Mouse (Mus musculus) mouse embryonic stem cell (cell line): ENCODE data around the gene Qrich1.

Source experiments
- in situ Hi-C, 2 experiments: fragments of 300-500 bp; cut with MboI; formaldehyde crosslinking; loops; 1 replicate in 1 of 2; 3 replicates in 1 of 2; pipeline ENCODE4 v1.14.3; 2019 to 2020; ENCODE audit warnings: low sequenced_read_pairs in 2 of 2, low pct_unique_long_range_greater_than_20kb in 1 of 2, mixed read lengths in 1 of 2; ENCODE audit not compliant: unreplicated experiment in 1 of 2

Qrich1 gene

GRCm38 (mm10) chr9:108490559-108491285 is 25.9 kb upstream of the Qrich1 start, which contains the start of gene Usp19:
TSS of gene Usp19 (plus strand) at chr9:108490602.
- in situ Hi-C loops, result no loop called here

DNA sequence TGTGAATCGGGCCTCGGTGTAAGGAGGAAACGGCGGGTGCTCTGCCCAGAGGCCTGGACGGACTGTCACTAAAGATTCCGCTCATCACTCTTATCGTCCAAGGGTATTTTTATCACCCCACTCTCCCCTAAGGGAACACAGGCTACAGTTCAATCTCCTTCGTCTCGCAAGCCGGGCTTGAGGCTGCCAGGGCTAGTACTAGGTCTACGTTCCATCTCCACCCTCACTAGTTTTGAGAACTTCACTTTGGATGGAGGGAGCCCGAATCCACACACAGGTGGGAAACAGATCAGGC is 25.4 kb upstream of the Qrich1 start:
- in situ Hi-C loops, result no loop called here

DNA sequence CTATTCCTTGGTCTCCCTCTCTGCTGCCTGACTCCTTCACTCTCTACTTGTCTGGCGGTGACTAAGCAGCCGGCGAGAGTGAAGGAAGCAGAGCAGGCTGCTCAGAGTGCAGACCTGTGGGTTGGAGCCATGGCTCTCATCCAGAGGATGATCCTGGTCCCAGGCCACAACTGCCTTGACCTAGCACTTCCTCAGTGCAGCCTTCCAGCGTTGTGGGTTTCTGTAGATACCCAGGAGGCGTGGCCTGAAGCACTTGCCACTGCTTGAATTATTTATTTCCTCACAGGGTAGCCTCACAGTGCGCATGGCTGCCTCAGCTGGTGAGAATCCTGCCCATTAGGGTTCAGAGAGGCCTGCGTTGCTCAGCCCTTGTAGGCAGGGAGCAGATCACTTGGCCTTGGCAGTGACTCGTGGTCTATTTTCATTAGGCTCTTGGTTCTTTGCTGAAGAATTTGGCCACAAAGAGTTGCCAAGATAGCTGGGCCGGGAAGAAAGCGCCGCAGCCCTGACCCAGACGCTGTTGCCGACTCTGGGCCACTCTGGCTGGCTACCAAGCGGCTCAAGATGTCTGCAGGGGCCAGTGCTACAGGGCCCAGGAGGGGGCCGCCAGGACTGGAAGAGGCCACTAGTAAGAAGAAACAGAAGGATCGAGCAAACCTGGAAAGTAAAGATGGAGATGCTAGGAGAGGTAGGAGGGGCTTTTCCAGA is 24.4 kb upstream of the Qrich1 start:
- in situ Hi-C loops, result no loop called here

DNA sequence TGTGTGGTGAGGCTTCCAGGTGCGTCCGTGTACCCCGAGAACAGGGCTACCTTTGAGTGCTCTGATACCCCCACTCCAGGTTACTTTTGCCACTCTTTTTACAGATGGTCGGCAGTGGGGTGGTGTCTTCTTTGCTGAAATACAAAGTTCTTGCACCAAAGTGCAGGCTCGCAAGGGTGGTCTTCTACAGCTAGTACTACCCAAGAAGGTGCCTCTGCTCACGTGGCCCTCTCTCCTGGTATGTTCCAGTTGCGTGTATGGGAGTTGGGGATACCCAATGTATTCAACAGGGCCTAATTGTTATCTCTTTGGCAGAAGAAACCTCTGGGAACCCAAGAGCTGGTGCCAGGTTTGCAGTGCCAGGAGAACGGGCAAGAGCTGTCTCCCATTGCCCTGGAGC is 23.4 kb upstream of the Qrich1 start:
- in situ Hi-C loops, result no loop called here

- in situ Hi-C loops, result no loop called here
Observed at GRCm38 (mm10) chr9:108494146-108494825, 22.3 kb upstream of the Qrich1 start.

DNA sequence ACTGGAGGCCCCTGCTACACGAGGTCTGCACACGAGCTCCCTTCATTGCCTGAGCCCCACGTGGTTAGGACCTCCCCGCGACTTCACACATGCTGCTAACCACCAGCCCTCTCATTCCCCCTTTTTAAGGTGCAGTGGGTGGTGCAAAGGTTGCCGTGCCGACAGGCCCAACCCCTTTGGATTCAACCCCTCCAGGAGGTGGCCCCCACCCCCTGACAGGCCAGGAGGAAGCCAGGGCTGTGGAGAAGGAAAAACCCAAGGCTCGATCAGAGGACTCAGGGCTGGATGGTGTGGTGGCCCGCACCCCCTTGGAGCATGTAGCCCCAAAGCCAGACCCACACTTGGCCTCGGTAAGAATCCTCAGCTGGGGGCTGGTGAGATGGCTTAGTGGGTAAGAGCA is 21.7 kb upstream of the Qrich1 start:
- in situ Hi-C loops, result no loop called here

DNA sequence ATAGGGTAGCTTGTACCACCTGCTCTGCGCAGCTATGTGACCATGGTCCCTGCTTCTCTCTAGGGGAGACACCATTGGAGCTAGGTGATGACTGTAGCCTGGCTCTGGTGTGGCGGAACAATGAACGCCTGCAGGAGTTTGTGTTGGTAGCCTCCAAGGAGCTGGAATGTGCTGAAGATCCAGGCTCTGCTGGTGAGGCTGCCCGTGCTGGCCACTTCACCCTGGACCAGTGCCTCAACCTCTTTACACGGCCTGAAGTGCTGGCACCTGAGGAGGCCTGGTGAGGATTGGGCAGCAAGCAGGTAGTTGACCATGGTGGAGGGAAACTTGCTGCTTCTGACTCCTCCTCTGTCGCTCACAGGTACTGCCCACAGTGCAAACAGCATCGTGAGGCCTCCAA is 17.4 kb upstream of the Qrich1 start:
- in situ Hi-C loops, result no loop called here

GRCm38 (mm10) chr9:108499943-108500342 is 16.7 kb upstream of the Qrich1 start:
- in situ Hi-C loops, result no loop called here

- in situ Hi-C loops, result no loop called here
Observed at GRCm38 (mm10) chr9:108506901-108507300, 9.7 kb upstream of the Qrich1 start.

DNA sequence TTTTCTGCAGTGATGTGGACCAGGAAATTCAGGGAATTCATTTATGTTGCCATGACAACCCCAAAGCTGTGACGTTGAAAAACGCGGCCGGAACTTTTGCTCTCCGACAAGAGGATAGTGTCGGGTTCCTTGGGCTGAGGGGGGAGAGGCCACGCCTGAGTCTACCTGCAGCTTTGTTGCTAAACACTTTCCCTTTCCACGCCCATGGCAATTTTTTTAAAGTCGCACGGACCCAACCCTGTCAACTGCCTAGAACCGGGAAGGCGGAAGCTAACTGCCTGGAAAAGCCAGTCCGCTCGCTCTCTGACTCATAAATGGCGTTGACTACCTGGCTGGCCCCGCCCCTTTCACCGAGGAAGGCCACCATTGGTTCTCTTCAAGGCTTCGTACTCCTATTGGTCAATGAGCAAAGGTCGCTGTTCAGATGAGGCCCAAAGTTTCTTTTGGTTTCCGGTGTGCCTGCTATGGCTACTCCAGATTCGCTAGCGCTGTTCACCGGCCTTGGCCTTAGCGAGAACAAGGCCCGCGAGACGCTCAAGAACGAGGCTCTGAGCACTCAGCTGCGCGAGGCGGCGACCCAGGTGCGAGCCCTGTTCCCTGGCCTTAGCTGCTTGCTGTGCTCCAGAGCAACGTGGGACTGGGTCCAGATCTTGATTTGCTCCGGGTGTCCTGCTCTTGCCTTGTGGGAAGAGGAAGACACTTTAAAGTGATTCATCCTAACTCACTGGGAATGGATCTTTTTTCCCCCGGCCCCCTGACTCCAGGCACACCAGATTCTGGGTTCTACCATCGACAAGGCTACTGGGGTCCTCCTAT is 8.8 kb upstream of the Qrich1 start, which contains the start of gene Qars:
Gene Qars (plus strand): TSS at position 88 of the 816 bp plus-strand sequence.
- in situ Hi-C loops, result no loop called here

DNA sequence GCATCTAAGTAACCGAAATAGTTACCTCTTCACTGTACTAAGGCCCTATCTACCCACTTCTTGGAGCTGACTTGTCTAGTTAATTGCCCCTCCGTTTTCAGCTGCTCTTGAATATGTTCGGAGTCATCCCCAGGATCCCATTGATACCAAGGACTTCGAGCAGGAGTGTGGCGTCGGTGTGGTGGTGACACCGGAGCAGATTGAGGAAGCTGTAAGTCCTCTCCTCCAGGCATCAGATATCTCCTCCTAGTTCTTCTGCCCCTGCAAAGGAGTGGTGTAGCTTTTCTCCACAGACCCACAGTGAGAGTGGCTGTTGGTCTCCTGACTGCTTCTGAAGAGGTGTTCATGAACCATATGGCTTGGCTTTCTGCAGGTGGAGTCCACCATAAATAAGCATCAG is 7.8 kb upstream of the Qrich1 start:
- in situ Hi-C loops, result no loop called here

- in situ Hi-C loops, result no loop called here
Observed at GRCm38 (mm10) chr9:108517253-108517930, 786 bp downstream of the Qrich1 start.

- in situ Hi-C loops, result no loop called here
Observed at GRCm38 (mm10) chr9:108517931-108518332, 1.3 kb downstream of the Qrich1 start.

- in situ Hi-C loops, result no loop called here
Observed at GRCm38 (mm10) chr9:108521604-108522003, 5.0 kb downstream of the Qrich1 start.

DNA sequence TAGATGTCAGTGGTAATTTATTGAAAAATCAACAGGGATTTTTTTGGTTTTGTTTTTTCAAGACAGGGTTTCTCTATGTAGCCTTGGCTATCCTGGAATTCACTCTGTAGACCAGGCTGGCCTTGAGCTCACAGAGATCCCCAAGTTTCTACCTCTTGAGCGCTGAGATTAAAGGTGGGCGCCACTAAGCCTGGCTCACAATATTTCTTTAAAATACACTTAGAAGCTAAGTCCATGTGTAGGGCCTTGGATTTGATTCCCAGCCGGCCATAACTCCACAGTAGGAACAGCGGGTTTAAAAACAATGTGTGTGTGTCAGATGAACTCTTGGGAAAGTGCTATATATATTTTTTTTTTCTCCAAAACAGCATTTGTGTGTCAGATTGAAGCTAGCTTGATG is 6.7 kb downstream of the Qrich1 start:
- in situ Hi-C loops, result no loop called here

GRCm38 (mm10) chr9:108525400-108525799 is 8.8 kb downstream of the Qrich1 start:
- in situ Hi-C loops, result loop anchor here in 1 of 2 experiments (25.0 kb wide), 1 partner anchor 763 kb away; the partner anchor contains the start of gene Rbm5

DNA sequence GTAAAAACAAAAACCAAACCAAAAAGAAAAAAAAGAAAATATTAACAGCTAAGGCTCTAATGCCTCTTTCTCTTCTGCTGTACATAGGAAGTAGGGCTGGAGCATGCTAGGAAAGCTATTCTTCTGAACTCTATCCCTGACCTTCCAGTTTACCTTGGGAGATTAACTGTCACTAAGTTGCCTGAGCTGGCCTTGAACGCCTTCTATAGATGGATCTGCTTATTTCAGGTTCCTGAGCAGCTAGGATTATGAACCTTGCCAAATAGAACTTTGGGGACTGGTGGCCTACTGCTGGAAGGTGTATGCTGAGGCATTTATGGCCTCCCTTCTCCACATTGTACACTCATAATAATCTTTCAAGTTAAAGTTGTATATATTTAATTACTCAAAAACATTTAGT is 14.3 kb downstream of the Qrich1 start:
- in situ Hi-C loops, result loop anchor here in 1 of 2 experiments (25.0 kb wide), 1 partner anchor 769 kb away; the partner anchor contains the start of gene Rbm5

GRCm38 (mm10) chr9:108531496-108531895 is 14.9 kb downstream of the Qrich1 start:
- in situ Hi-C loops, result loop anchor here in 1 of 2 experiments (25.0 kb wide), 1 partner anchor 769 kb away; the partner anchor contains the start of gene Rbm5
